15 mouse cellular contexts compared by ENCODE assay signal in the genomic region with DNA sequence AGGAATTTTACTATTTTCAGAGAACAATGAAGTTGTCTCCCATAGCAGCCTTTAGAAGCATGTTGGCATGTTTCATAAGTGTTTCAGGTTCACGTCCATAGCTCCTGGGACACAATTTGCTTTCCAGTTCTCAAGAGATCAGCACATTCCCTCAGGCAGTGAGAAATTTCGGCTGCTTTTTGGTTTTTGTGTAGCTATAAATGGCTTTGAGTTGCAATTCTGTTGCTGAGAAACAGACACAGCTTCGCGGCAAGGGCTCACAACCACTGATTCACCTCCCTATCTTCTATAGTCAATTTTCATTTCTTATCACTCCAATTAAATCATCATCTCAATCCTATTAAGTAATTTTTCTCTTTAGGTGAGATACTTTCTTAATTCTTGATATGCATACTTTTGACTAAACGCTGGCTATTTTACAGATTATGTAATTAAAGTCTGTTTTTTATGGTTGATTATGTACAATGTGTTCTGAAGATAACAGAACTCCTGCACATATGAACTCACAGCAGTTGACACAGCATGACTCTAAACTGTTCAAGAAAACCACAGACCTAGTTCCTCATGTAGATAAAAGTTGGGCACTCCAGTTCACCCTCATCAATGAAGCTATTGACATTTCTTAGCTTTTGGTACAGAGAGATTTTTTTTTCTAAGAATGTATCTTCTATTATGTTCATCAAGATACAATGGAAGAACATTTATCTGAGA.
DNase-seq lines count a peak whose midpoint lies in the region; ATAC-seq lines count a peak whose summit lies in the region.
"Had no signal": no experiment of that assay in that cellular context is flagged by ENCODE, and none has a peak within 500 bp of the region (broad histone marks: within the 10 kb centered on the region; RNA-seq: fewer than 3 reads in every experiment).

No protein-coding gene starts in this region.

- peak; percentile 76 for ATAC-seq in frontal cortex, adult (ENCODE audit: low TSS enrichment)
- ATAC-seq: activated CD4-positive, CD25-positive, alpha-beta regulatory T cell, adult 4 months; lung, postnatal 0 days; Patski had no signal

- intact Hi-C loops in left cerebral cortex, postnatal 14 days (cut with DNase I) = no loop called here
- intact Hi-C loops in left cerebral cortex, postnatal 4 days (cut with DNase I) = no loop called here

- no peak for DNase-seq in frontal cortex, postnatal 14 days (ENCODE audit: low spot score in 2 of 2)
- DNase-seq in left cerebral cortex, postnatal 14 days (ENCODE audit: low spot score in 2 of 2) = peak; percentile 5 to 12
- no peak for DNase-seq in left cerebral cortex, postnatal 4 days
- peak; percentile 16 for DNase-seq in layer of hippocampus, adult 9-10 months (ENCODE audit: low spot score)
- peak; percentile 18 for DNase-seq in telencephalon, adult 2 months (ENCODE audit: low read depth, low spot score)
- DNase-seq in adrenal gland, adult (ENCODE audit: inconsistent age in 2 of 2, low spot score in 1 of 2) = no peak
- DNase-seq: adrenal gland, postnatal 25 days; cerebellum, adult 9-10 months; gastrocnemius, adult 2 months; heart, adult 18-20 months; thymus, postnatal 4 days had no signal

Comparison
In these comparisons a context has a peak if more than half of its experiments do, and no peak if none do; other contexts are left out.
1. DNase-seq: peak in left cerebral cortex, postnatal 14 days (2 of 2), layer of hippocampus, adult 9-10 months (single experiment) and telencephalon, adult 2 months (single experiment); none in frontal cortex, postnatal 14 days (0 of 2), left cerebral cortex, postnatal 4 days (single experiment) and adrenal gland, adult (0 of 2).